Mouse (Mus musculus) CH12.LX (cell line): ENCODE data around the gene Evi5.

Experiments
- POLR2A ChIP-seq: IDR thresholded peaks from 2 replicates; pipeline ENCODE4 v1.6.1; 2011; ENCODE audit warnings: low read depth, mild to moderate bottlenecking, improper control_type of control experiment, low read length
- ZC3H11A ChIP-seq: IDR thresholded peaks from 2 replicates; pipeline ENCODE4 v1.6.1; 2012; ENCODE audit warnings: low read depth, mild to moderate bottlenecking, inconsistent platforms, low read length, improper control_type of control experiment

- TF ChIP-seq ZC3H11A = no peak
- no peak for TF ChIP-seq POLR2A
Observed at GRCm38 (mm10) chr5:107847349-107847748, 27.6 kb downstream of the Evi5 start.
